Mouse (Mus musculus) hindbrain, embryonic 13.5 days (tissue): ENCODE measurements at regions not wholly inside any gene's neighbourhood (a gene's known extent, or its start where the extent isn't known, plus 50 kb on each side); places are given as distances from the start of the nearest gene placed in this dataset.

Experiments
- ATAC-seq: fragments of 200-750 bp; cut with Nextera tagmentation; 2 replicates; pipeline ENCODE4 v1.8.0; 2017; ENCODE audit warnings: moderate TSS enrichment; ENCODE audit not compliant: low FRiP score
- H3K27ac ChIP-seq: fragments of 300-500 bp; sonication (generic); 2 replicates; pipeline ENCODE4 v1.5.1; 2015; ENCODE audit warnings: inconsistent platforms, mild to moderate bottlenecking, moderate library complexity
- H3K27me3 ChIP-seq: fragments of 300-500 bp; sonication (generic); 2 replicates; pipeline ENCODE4 v1.6.1; 2015; ENCODE audit warnings: mild to moderate bottlenecking, inconsistent platforms
- H3K36me3 ChIP-seq: fragments of 300-500 bp; sonication (generic); 2 replicates; pipeline ENCODE4 v1.6.1; 2015; ENCODE audit warnings: mild to moderate bottlenecking, inconsistent platforms
- H3K4me1 ChIP-seq: fragments of 300-500 bp; sonication (generic); replicated peaks from 2 replicates; pipeline ENCODE4 v1.6.1; 2015; ENCODE audit warnings: inconsistent platforms
- H3K4me2 ChIP-seq: fragments of 300-500 bp; sonication (generic); 2 replicates; pipeline ENCODE4 v1.6.1; 2015; ENCODE audit warnings: inconsistent platforms, mild to moderate bottlenecking, moderate library complexity
- H3K4me3 ChIP-seq: fragments of 300-500 bp; sonication (generic); 2 replicates; pipeline ENCODE4 v1.5.1; 2015; ENCODE audit warnings: mild to moderate bottlenecking, inconsistent platforms
- H3K9ac ChIP-seq: fragments of 300-500 bp; sonication (generic); 2 replicates; pipeline ENCODE4 v1.6.1; 2015; ENCODE audit warnings: mild to moderate bottlenecking, inconsistent platforms
- H3K9me3 ChIP-seq: fragments of 300-500 bp; sonication (generic); 2 replicates; pipeline ENCODE4 v1.6.1; 2016; ENCODE audit warnings: inconsistent platforms
- WGBS: fragments of 180-500 bp; shearing (Covaris S2); methylation state at CpG from one replicate; pipeline ENCODE4 v1.1.7; 2015; 5-methylcytosine and 5-hydroxymethylcytosine counted together

DNA sequence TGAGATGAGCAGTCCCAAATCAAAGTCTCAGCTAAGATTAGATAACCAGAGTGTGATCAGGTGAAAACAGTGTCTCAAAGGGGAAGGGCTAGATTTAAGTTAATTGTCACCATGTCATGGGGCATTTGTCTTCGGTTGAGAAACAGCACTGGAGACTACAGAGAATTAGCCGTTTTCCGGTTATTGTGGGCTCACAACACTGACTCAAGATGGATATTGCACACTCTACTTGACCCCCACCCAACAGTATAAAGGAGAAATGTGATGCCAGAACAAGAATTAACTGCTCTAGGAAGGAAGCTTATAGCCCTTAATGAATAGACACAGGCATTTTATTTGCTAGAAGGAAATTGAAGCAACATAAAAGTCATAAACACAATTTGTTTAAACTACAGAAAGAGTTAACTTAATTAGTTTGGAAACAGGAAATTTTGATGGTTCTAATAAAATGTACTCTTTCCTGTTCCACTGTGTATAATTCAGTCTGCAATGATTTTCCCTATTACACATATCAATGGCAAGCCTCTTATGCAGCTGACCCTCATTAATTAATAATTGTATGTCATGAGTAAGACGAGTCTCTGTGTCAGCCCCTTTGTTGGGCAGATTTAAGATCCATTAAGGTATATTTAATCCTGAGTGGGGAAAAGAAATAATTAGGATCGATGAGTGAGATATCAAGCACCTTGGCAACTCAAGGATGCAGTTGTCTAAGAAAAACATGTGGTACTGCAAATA, 277.4 kb upstream of the Tmeff2 start:
- H3K9ac ChIP-seq: no peak overlapping the region
- no peaks in the 10 kb centered on the region for H3K9me3 ChIP-seq
- no peak overlapping the region for H3K27ac ChIP-seq
- no peak overlapping the region for H3K4me3 ChIP-seq
- WGBS: 41% methylated on average over 5 of the region's 5 CpGs
- H3K27me3 ChIP-seq: no peaks in the 10 kb centered on the region
- ATAC-seq: peak; percentile 36; the same call in 1 of the 2 replicates
- H3K36me3 ChIP-seq: no peaks in the 10 kb centered on the region
- H3K4me1 ChIP-seq: 0 out of 2 replicates have a peak, but pooled peaks cover 2% of the 10 kb centered on the region
- no peak overlapping the region for H3K4me2 ChIP-seq

DNA sequence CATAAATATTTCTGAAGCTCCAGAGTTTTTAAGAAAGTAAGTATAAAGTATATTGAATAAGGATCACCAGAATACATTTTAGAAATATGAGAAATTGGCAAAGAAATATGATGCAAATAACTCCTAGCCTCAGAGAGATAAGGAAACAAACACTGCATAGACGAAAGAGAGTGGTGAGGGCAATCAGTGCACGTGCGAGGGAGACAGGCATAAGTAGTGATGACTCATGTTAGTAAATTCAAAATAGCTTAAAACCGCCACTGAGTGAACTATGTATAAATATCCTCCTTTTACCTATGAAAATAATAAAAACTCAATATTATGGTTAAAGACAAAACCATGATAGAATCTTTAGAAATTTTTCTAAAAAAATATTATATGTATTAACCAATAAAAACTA, 271.4 kb upstream of the Tmeff2 start:
- no peak overlapping the region for H3K27ac ChIP-seq
- no peak overlapping the region for H3K4me3 ChIP-seq
- no peaks in the 10 kb centered on the region for H3K9me3 ChIP-seq
- H3K4me2 ChIP-seq: no peak overlapping the region
- WGBS: 72% methylated on average over 4 of the region's 4 CpGs
- H3K27me3 ChIP-seq: no peaks in the 10 kb centered on the region
- no peak overlapping the region for H3K9ac ChIP-seq
- H3K4me1 ChIP-seq: peaks cover 4% of the 10 kb centered on the region; the same call in 1 of the 2 replicates
- H3K36me3 ChIP-seq: no peaks in the 10 kb centered on the region
- no peak for ATAC-seq

DNA sequence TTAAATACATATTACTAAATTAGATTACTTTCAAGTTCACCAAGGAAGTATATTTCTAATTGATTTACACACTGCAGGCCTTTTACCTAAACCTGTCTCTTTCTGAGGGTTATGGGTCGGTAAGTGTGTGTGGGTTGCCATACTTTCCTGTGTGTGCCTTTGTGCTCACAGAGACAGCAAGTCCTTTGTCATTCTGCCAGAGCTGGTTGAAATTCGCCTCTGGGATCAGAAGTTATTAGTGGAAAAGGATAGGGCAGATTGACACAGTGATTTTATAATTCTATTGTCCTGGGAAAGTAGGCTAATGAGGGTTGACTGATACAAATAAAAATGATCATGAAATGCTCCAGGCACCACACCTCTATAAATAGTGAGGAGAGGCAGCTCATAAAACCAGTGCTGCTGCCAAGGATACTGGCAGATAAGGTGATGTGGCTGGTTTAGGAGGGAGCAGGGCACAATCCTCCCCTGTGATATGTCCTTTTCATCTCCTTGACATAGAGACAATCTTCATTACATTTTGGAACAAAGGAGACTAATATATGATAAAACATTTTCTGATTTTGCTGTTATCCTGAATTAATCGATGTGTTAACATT, 270.9 kb upstream of the Tmeff2 start:
- Histone ChIP-seq H3K4me1 (peaks cover 4% of the 10 kb centered on the region; the same call in 1 of the 2 replicates), H3K27me3 (no peaks in the 10 kb centered on the region), H3K4me3 (no peak overlapping the region), H3K4me2 (no peak overlapping the region), H3K27ac (peak overlapping the region; percentile 40; the same call in 1 of the 2 replicates), H3K9ac (no peak overlapping the region), H3K9me3 (no peaks in the 10 kb centered on the region), H3K36me3 (no peaks in the 10 kb centered on the region)
- peak; percentile 88 for ATAC-seq
- 46% methylated on average over 3 of the region's 3 CpGs for WGBS

DNA sequence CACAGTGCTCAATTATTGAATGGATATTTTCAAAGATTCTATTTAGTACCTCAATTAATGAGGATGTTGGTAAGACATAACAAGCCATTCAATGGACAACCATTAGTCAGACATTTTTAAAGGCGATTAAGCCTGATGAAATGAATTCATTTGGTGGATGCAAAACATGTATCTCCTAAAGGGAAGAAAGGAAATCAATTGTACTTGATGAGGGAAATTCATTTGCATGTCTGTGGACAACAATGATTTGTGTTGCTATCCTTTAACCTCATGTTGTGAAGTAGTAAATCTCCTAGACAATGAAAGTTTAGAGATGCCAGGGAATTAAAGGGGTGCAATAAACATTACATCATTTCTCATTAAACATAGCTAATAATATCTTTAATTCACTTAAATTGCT, 262.5 kb upstream of the Tmeff2 start:
- Histone ChIP-seq H3K9ac (no peak overlapping the region), H3K27ac (no peak overlapping the region), H3K4me3 (no peak overlapping the region), H3K4me1 (no peaks in the 10 kb centered on the region), H3K27me3 (no peaks in the 10 kb centered on the region), H3K4me2 (no peak overlapping the region), H3K36me3 (no peaks in the 10 kb centered on the region), H3K9me3 (no peaks in the 10 kb centered on the region)
- no peak for ATAC-seq
- WGBS: 69% methylated on average over 1 of the region's 1 CpGs

DNA sequence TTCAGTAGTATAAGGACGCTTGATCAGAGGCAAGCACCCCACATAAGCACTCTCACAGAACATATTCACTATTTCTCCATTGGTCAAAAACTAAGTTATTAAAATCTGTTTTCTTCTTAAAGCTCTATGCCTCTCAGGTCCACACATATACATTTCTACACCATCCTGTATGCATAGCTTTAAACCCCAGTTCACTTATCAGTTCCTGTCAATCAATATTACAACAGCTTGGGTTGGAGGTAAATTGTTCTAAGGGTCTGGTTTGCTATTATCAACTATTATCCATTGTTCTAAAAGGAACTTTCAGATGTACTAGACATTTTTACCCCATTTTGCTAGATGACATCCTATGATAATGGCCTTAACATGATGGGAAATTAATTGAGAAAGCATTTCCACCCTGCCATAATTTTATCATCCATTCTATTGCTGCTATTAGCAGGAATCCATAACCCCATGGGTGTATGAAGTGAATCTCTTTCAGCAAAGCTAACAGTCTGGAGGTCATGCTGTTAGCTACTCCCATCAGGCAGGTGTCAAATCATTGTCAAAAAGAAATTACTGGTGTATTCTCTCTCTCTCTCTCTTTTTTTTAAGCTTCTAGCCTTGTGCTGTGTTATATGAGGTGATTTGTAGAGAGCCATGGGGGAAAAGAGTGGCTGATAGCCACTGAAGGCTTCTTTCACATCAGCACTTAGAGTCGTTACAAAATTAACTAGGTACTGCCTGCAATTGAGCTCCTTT, 253.3 kb upstream of the Tmeff2 start:
- no peak overlapping the region for H3K4me3 ChIP-seq
- H3K4me2 ChIP-seq: no peak overlapping the region
- peak; percentile 82 for ATAC-seq
- H3K9ac ChIP-seq: no peak overlapping the region
- H3K9me3 ChIP-seq: no peaks in the 10 kb centered on the region
- 0 out of 2 replicates have a peak, but pooled peaks cover 5% of the 10 kb centered on the region for H3K4me1 ChIP-seq
- H3K27me3 ChIP-seq: no peaks in the 10 kb centered on the region
- H3K36me3 ChIP-seq: no peaks in the 10 kb centered on the region
- peak overlapping the region; percentile 35 for H3K27ac ChIP-seq
- 61% methylated on average over 2 of the region's 2 CpGs for WGBS

DNA sequence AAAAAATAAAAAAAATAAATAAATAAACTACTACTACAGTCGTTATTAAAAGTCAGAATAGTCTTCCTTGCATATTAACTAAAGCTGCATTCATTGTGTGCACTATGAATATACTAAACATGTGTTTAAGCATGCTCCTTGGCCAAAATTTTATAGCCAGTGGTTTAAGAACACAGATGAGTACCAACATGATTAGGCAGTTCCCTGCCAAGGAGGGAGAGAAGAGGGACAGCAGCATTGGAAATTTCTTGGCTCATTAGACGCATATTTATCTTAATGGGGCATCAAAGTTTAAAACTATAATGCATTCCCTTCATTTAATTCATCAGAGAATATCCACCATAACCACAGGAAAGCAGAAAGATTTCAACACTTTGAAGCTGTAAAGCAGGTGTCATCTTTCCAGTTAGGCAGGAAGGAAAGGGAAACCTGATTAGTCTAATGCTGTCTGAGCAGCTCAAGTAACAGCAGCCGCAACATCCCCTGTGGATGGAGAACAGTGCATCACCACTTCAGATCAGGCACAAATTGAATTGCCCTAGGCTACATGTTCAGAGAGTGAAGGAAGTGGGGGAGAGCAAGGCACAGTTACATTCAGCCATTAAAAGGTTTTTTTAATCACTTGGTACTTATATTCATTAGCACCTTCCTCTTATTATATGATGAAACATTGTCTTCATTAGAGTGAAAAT, 248.3 kb upstream of the Tmeff2 start:
- no peaks in the 10 kb centered on the region for H3K36me3 ChIP-seq
- ATAC-seq: peak; percentile 86
- H3K27me3 ChIP-seq: no peaks in the 10 kb centered on the region
- H3K4me3 ChIP-seq: no peak overlapping the region
- no peak overlapping the region for H3K27ac ChIP-seq
- H3K9ac ChIP-seq: no peak overlapping the region
- no peak overlapping the region for H3K4me2 ChIP-seq
- 58% methylated on average over 3 of the region's 3 CpGs for WGBS
- H3K9me3 ChIP-seq: no peaks in the 10 kb centered on the region
- H3K4me1 ChIP-seq: 0 out of 2 replicates have a peak, but pooled peaks cover 8% of the 10 kb centered on the region

DNA sequence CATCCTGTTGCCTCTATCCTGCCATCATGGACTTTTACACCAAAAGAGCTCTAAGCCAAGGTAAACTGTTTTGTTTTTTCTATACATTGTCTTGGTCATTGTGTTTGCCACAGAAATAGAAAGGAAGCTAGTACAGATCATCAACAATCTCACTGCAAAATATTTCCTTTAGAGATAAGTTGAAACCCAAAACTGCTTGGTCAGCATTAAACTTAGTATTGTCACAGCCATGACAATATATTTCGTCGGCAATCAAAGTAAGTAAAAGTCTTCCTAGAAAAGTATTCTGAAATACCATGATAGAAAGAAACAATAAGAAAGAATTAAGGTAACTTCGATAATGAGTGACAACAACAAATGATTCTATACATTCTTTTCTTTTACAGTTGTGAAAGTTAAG, 235.3 kb upstream of the Tmeff2 start:
- Histone ChIP-seq H3K9ac (no peak overlapping the region), H3K27me3 (no peaks in the 10 kb centered on the region), H3K36me3 (no peaks in the 10 kb centered on the region), H3K9me3 (no peaks in the 10 kb centered on the region), H3K27ac (no peak overlapping the region), H3K4me2 (no peak overlapping the region), H3K4me1 (no peaks in the 10 kb centered on the region), H3K4me3 (no peak overlapping the region)
- WGBS: 90% methylated on average over 3 of the region's 3 CpGs
- no peak for ATAC-seq

DNA sequence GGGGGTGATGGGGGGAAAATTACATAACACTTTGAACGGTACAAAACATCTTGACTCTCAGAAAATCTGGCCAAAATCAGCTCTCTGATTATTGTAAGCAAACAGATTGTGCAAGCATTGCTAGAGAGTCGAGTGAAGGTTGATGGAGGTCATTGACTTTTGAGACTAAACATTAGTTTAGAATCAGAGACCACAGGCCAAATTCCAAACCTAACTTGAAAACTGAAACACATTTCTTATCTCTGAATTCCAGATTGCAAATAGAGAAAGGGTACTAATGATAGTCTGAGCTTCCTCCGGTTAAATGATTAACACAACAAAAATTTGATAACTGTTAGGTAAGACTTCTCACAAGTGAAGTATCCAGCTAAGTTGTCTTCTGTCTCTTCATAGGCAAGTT, 217.5 kb upstream of the Tmeff2 start:
- Histone ChIP-seq H3K4me1 (no peaks in the 10 kb centered on the region), H3K9ac (no peak overlapping the region), H3K4me2 (no peak overlapping the region), H3K27ac (no peak overlapping the region), H3K27me3 (no peaks in the 10 kb centered on the region), H3K4me3 (no peak overlapping the region), H3K9me3 (no peaks in the 10 kb centered on the region), H3K36me3 (no peaks in the 10 kb centered on the region)
- WGBS: 87% methylated on average over 3 of the region's 3 CpGs
- no peak for ATAC-seq

DNA sequence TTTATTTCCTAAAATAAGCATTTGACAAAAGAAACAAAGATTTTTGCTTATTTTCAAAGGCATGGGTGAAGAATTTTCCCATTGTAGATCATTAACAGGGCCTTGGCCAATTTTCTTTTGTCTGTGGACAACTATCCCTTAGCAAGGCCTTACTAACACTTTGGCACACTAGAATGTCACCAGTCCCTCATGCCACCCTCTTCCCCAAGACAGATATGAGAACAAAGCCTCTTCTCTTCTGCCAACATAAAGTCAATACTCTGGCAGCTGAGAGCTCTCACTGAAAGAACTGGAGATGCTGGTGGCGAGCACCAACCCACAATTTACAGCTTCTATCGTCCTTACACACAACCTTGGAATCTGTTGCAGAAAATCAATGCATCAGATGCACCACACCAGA, 215.1 kb upstream of the Tmeff2 start:
- no peak for ATAC-seq
- no peaks in the 10 kb centered on the region for H3K36me3 ChIP-seq
- H3K9ac ChIP-seq: no peak overlapping the region
- H3K4me1 ChIP-seq: no peaks in the 10 kb centered on the region
- 69% methylated on average over 2 of the region's 2 CpGs for WGBS
- H3K27me3 ChIP-seq: no peaks in the 10 kb centered on the region
- H3K9me3 ChIP-seq: no peaks in the 10 kb centered on the region
- no peak overlapping the region for H3K4me2 ChIP-seq
- H3K27ac ChIP-seq: peak overlapping the region; percentile 55; the same call in 1 of the 2 replicates
- H3K4me3 ChIP-seq: no peak overlapping the region

DNA sequence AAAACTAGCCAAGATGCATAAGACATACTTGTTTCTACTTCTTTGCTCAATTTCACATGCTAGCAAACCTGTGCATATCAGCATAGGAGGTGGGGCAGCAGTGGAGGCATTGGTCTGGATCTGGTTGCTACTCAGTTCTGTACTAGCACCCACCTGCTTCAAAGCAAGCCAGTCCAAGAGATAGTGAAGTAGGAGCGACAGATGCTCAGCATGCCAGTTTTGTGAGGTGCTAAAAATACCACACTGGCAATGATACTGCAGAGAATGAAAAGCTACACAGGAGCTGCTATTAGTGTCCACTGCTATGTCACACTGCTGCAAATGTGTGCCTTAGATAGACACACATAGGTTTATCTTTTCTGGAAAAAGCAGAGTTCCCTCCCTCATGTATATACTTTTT, 203.5 kb upstream of the Tmeff2 start:
- H3K4me1 ChIP-seq: no peaks in the 10 kb centered on the region
- 87% methylated on average over 1 of the region's 1 CpGs for WGBS
- H3K9me3 ChIP-seq: no peaks in the 10 kb centered on the region
- no peak overlapping the region for H3K4me2 ChIP-seq
- H3K36me3 ChIP-seq: no peaks in the 10 kb centered on the region
- H3K9ac ChIP-seq: no peak overlapping the region
- ATAC-seq: no peak
- no peak overlapping the region for H3K27ac ChIP-seq
- H3K27me3 ChIP-seq: no peaks in the 10 kb centered on the region
- no peak overlapping the region for H3K4me3 ChIP-seq

DNA sequence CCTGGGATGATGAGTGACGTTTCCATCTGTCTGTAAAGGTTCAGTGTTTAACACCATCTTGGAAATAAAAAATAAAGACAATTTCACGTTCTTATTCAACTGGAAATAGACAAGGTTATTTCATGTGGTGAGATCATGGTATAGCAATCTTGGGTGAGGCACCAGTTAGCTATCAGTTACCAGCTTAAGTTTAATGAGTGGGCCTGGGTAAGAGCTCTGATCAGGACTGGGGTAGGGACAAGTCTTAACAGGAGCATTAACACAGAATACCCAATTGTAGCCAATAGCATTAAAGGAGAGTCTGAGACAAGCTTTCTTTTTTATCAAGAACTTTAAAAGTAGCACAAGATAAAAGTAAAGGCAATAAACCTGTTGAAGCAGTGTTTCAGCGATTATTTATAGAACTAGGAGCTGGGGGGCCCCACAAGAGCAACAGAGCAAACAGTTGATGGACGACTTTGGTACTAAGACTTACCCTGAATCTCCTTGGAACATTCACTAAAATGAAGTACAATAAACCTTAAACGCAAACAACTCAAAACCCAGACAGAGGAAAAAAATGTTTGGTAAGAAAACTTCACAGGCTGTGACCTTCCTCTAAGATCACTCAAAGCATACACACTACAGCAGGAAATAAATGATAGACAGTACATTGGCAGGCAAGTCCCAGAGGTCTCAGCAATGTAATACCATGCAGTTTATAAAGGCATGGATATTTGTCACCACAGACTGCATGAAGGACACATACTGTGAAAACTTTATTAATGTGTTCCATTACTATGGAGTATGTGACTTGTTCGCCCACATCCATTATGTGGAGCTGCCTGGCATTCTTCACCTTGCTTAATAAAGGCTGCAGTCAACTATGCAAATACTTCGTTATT, 202.9 kb upstream of the Tmeff2 start:
- H3K27ac ChIP-seq: no peak overlapping the region
- H3K4me1 ChIP-seq: no peaks in the 10 kb centered on the region
- H3K4me3 ChIP-seq: no peak overlapping the region
- ATAC-seq: 0 out of 2 replicates have a peak, but pooled peaks have one; percentile 52
- H3K4me2 ChIP-seq: no peak overlapping the region
- no peaks in the 10 kb centered on the region for H3K27me3 ChIP-seq
- no peaks in the 10 kb centered on the region for H3K36me3 ChIP-seq
- no peak overlapping the region for H3K9ac ChIP-seq
- no peaks in the 10 kb centered on the region for H3K9me3 ChIP-seq
- 81% methylated on average over 7 of the region's 7 CpGs for WGBS
